Mouse (Mus musculus): ENCODE results near the gene Tanc1. TPM values are rescaled to one million over a fixed set of nuclear protein-coding genes. Genes with fewer than 3 reads are reported as not detected.

The Tanc1 gene
- polyA plus RNA-seq, 1 experiment from 2014 or later = 8.5 TPM

- Histone ChIP-seq H3K4me2 (replicated peaks; ENCODE audit: low read depth) (no peak overlapping the region), H3K4me1 (replicated peaks; ENCODE audit: control insufficient read depth, insufficient read depth, low read length) (peaks cover 15% of the 10 kb centered on the region), H3K9ac (ENCODE audit: low read depth, low read length) (no peak overlapping the region), H3K27me3 (replicated peaks; ENCODE audit: control insufficient read depth, insufficient read depth, low read length) (no peaks in the 10 kb centered on the region), H3K36me3 (ENCODE audit: control insufficient read depth, insufficient read depth) (no peaks in the 10 kb centered on the region), H3K4me3 (ENCODE audit: low read depth, low read length) (no peak overlapping the region), H3K9me3 (ENCODE audit: control insufficient read depth) (no peaks in the 10 kb centered on the region), H3K27ac (ENCODE audit: low read depth, low read length) (no peak overlapping the region)
- no peak for TF ChIP-seq CTCF (IDR thresholded peaks at IDR 0.05; ENCODE audit: low read depth)
- WGBS = 39% methylated on average over 5 of the region's 5 CpGs
- ATAC-seq = no peak
These were observed 81.6 kb downstream of the Tanc1 start for GRCm38 (mm10) chr2:59693473-59693872.

- Histone ChIP-seq H3K27ac (ENCODE audit: low read depth, low read length) (peak overlapping the region; percentile 41; the same call in 1 of the 2 replicates), H3K9ac (ENCODE audit: low read depth, low read length) (no peak overlapping the region), H3K27me3 (replicated peaks; ENCODE audit: control insufficient read depth, insufficient read depth, low read length) (no peaks in the 10 kb centered on the region), H3K4me1 (replicated peaks; ENCODE audit: control insufficient read depth, insufficient read depth, low read length) (peaks cover 11% of the 10 kb centered on the region), H3K4me3 (ENCODE audit: low read depth, low read length) (no peak overlapping the region), H3K9me3 (ENCODE audit: control insufficient read depth) (no peaks in the 10 kb centered on the region), H3K4me2 (replicated peaks; ENCODE audit: low read depth) (0 out of 2 replicates have a peak overlapping the region, but pooled peaks have one; percentile 50), H3K36me3 (ENCODE audit: control insufficient read depth, insufficient read depth) (peaks cover 5% of the 10 kb centered on the region)
- 49% methylated on average over 3 of the region's 3 CpGs for WGBS
- ATAC-seq = no peak
- TF ChIP-seq CTCF (IDR thresholded peaks at IDR 0.05; ENCODE audit: low read depth) = no peak
These were observed 85.3 kb downstream of the Tanc1 start for GRCm38 (mm10) chr2:59697123-59697522.

GRCm38 (mm10) chr2:59697722-59698634, 86.1 kb downstream of the Tanc1 start:
- H3K27me3 ChIP-seq (replicated peaks; ENCODE audit: control insufficient read depth, insufficient read depth, low read length) = no peaks in the 10 kb centered on the region
- H3K27ac ChIP-seq (ENCODE audit: low read depth, low read length) = no peak overlapping the region
- 7% methylated on average over 16 of the region's 16 CpGs for WGBS
- peak overlapping the region; percentile 50 for H3K4me2 ChIP-seq (replicated peaks; ENCODE audit: low read depth)
- H3K4me1 ChIP-seq (replicated peaks; ENCODE audit: control insufficient read depth, insufficient read depth, low read length) = peaks cover 11% of the 10 kb centered on the region
- no peak for TF ChIP-seq CTCF (IDR thresholded peaks at IDR 0.05; ENCODE audit: low read depth)
- H3K36me3 ChIP-seq (ENCODE audit: control insufficient read depth, insufficient read depth) = peaks cover 5% of the 10 kb centered on the region
- ATAC-seq = 0 out of 2 replicates have a peak, but pooled peaks have one; percentile 49
- H3K9ac ChIP-seq (ENCODE audit: low read depth, low read length) = no peak overlapping the region
- H3K9me3 ChIP-seq (ENCODE audit: control insufficient read depth) = no peaks in the 10 kb centered on the region
- no peak overlapping the region for H3K4me3 ChIP-seq (ENCODE audit: low read depth, low read length)

- ATAC-seq = no peak
- H3K9ac ChIP-seq (ENCODE audit: low read depth, low read length) = no peak overlapping the region
- H3K4me1 ChIP-seq (replicated peaks; ENCODE audit: control insufficient read depth, insufficient read depth, low read length) = peaks cover 11% of the 10 kb centered on the region
- no peak overlapping the region for H3K4me3 ChIP-seq (ENCODE audit: low read depth, low read length)
- H3K27ac ChIP-seq (ENCODE audit: low read depth, low read length) = no peak overlapping the region
- no peaks in the 10 kb centered on the region for H3K9me3 ChIP-seq (ENCODE audit: control insufficient read depth)
- no peak for TF ChIP-seq CTCF (IDR thresholded peaks at IDR 0.05; ENCODE audit: low read depth)
- H3K36me3 ChIP-seq (ENCODE audit: control insufficient read depth, insufficient read depth) = peaks cover 5% of the 10 kb centered on the region
- 53% methylated on average over 7 of the region's 7 CpGs for WGBS
- no peaks in the 10 kb centered on the region for H3K27me3 ChIP-seq (replicated peaks; ENCODE audit: control insufficient read depth, insufficient read depth, low read length)
- no peak overlapping the region for H3K4me2 ChIP-seq (replicated peaks; ENCODE audit: low read depth)
These were observed 86.9 kb downstream of the Tanc1 start for GRCm38 (mm10) chr2:59698635-59699300.

GRCm38 (mm10) chr2:59699893-59700292, 88.1 kb downstream of the Tanc1 start:
- no peaks in the 10 kb centered on the region for H3K9me3 ChIP-seq (ENCODE audit: control insufficient read depth)
- H3K36me3 ChIP-seq (ENCODE audit: control insufficient read depth, insufficient read depth) = peaks cover 5% of the 10 kb centered on the region
- peaks cover 11% of the 10 kb centered on the region for H3K4me1 ChIP-seq (replicated peaks; ENCODE audit: control insufficient read depth, insufficient read depth, low read length)
- H3K27me3 ChIP-seq (replicated peaks; ENCODE audit: control insufficient read depth, insufficient read depth, low read length) = no peaks in the 10 kb centered on the region
- no peak overlapping the region for H3K4me3 ChIP-seq (ENCODE audit: low read depth, low read length)
- 86% methylated on average over 9 of the region's 9 CpGs for WGBS
- no peak for TF ChIP-seq CTCF (IDR thresholded peaks at IDR 0.05; ENCODE audit: low read depth)
- ATAC-seq = no peak
- no peak overlapping the region for H3K9ac ChIP-seq (ENCODE audit: low read depth, low read length)
- H3K4me2 ChIP-seq (replicated peaks; ENCODE audit: low read depth) = no peak overlapping the region
- H3K27ac ChIP-seq (ENCODE audit: low read depth, low read length) = no peak overlapping the region

- Histone ChIP-seq H3K27me3 (replicated peaks; ENCODE audit: control insufficient read depth, insufficient read depth, low read length) (no peaks in the 10 kb centered on the region), H3K36me3 (ENCODE audit: control insufficient read depth, insufficient read depth) (no peaks in the 10 kb centered on the region; the same call in none of the 2 replicates), H3K4me1 (replicated peaks; ENCODE audit: control insufficient read depth, insufficient read depth, low read length) (no peaks in the 10 kb centered on the region), H3K9me3 (ENCODE audit: control insufficient read depth) (no peaks in the 10 kb centered on the region), H3K4me3 (ENCODE audit: low read depth, low read length) (no peak overlapping the region), H3K9ac (ENCODE audit: low read depth, low read length) (no peak overlapping the region), H3K4me2 (replicated peaks; ENCODE audit: low read depth) (no peak overlapping the region), H3K27ac (ENCODE audit: low read depth, low read length) (no peak overlapping the region)
- TF ChIP-seq CTCF (IDR thresholded peaks at IDR 0.05; ENCODE audit: low read depth) = no peak
- WGBS = 95% methylated on average over 12 of the region's 12 CpGs
- no peak for ATAC-seq
These were observed 93.4 kb downstream of the Tanc1 start for GRCm38 (mm10) chr2:59705221-59705620.

Data from intestine, postnatal 0 days (tissue).